ENCODE assay signal across 9 mouse cellular contexts in the genomic region with DNA sequence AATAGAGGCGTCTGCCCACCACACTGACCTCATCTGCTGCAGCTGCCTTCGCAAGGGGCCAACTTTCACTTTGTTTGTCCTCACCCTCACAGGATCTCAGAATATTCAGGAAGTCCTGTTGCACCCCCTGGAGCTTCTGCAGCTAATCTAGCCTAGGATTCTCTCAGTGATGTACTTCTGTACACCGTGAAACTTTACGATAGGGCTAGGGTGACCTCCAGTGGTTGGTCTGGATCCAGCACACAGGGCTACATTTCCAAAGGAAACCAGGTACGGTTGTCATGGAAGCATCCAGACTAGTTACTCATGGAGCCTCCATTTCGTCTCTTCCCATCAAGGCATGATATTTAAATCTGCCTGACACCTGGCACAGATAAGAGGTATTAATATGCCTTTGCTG. TPM values are rescaled to one million over a fixed set of nuclear protein-coding genes. Genes with fewer than 3 reads are reported as not detected.
DNase-seq lines count a peak whose midpoint lies in the region; ATAC-seq and TF ChIP-seq lines count a peak whose summit lies in the region.
"Had no signal": no experiment of that assay in that cellular context is flagged by ENCODE, and none has a peak within 500 bp of the region (broad histone marks: within the 10 kb centered on the region; RNA-seq: fewer than 3 reads in every experiment).

No protein-coding gene starts in this region.

- ATAC-seq in forebrain, embryonic 13.5 days: peak; percentile 88
- ATAC-seq in hindbrain, embryonic 11.5 days (ENCODE audit: low FRiP score): peak; percentile 73

- no peak overlapping the region for H3K9ac ChIP-seq in forebrain, embryonic 13.5 days
- H3K9ac ChIP-seq in hindbrain, embryonic 11.5 days (ENCODE audit: low read depth, low read length): no peak overlapping the region

- 39% methylated on average over 6 of the region's 6 CpGs for WGBS in forebrain, embryonic 13.5 days
- WGBS in hindbrain, embryonic 11.5 days: 38% methylated on average over 6 of the region's 6 CpGs

- TF ChIP-seq CTCF in brain, embryonic 14.5 days (IDR thresholded peaks at IDR 0.05; ENCODE audit: borderline replicate concordance, extremely low read depth, insufficient read depth, insufficient read length): peak; percentile 77; the same call in 1 of the 2 replicates

- DNase-seq in MN1 (ENCODE audit: low spot score): peak; percentile 54
- DNase-seq in brain, embryonic 14.5 days (ENCODE audit: low read depth): peak; percentile 88
- peak; percentile 63 for DNase-seq in hindbrain, embryonic 11.5 days (ENCODE audit: low spot score)
- DNase-seq in layer of hippocampus, adult 9-11 months: peak; percentile 80
- peak; percentile 69 for DNase-seq in lung, postnatal 10 days
- peak; percentile 31 for DNase-seq in retina, postnatal 7 days (ENCODE audit: low read depth, low spot score)
- no peak for DNase-seq in T-cell, adult 2 months (ENCODE audit: low spot score)

- H3K36me3 ChIP-seq in forebrain, embryonic 13.5 days (ENCODE audit: poor library complexity, severe bottlenecking): no peaks in the 10 kb centered on the region
- H3K36me3 ChIP-seq in hindbrain, embryonic 11.5 days (ENCODE audit: control insufficient read depth, insufficient read depth, low read length): no peaks in the 10 kb centered on the region

- H3K27ac ChIP-seq in forebrain, embryonic 13.5 days: no peak overlapping the region
- H3K27ac ChIP-seq in hindbrain, embryonic 11.5 days (ENCODE audit: low read depth, low read length): no peak overlapping the region

- no peaks in the 10 kb centered on the region for H3K4me1 ChIP-seq in forebrain, embryonic 13.5 days
- no peaks in the 10 kb centered on the region for H3K4me1 ChIP-seq in hindbrain, embryonic 11.5 days (replicated peaks; ENCODE audit: control insufficient read depth, insufficient read depth, low read length)

- TF ChIP-seq POLR2A in brain, embryonic 14.5 days (IDR thresholded peaks at IDR 0.05; ENCODE audit: borderline replicate concordance, extremely low read depth, insufficient read depth, insufficient read length, poor library complexity, severe bottlenecking): no peak

- no peak overlapping the region for H3K4me2 ChIP-seq in forebrain, embryonic 13.5 days
- H3K4me2 ChIP-seq in hindbrain, embryonic 11.5 days (replicated peaks; ENCODE audit: low read depth, low read length): no peak overlapping the region

- no peaks in the 10 kb centered on the region for H3K9me3 ChIP-seq in forebrain, embryonic 13.5 days (replicated peaks)
- no peaks in the 10 kb centered on the region for H3K9me3 ChIP-seq in hindbrain, embryonic 11.5 days (ENCODE audit: control insufficient read depth, low read length)

- no peaks in the 10 kb centered on the region for H3K27me3 ChIP-seq in forebrain, embryonic 13.5 days
- no peaks in the 10 kb centered on the region for H3K27me3 ChIP-seq in hindbrain, embryonic 11.5 days (ENCODE audit: control insufficient read depth, insufficient read depth, low read length)

- H3K4me3 ChIP-seq in forebrain, embryonic 13.5 days: no peak overlapping the region
- no peak overlapping the region for H3K4me3 ChIP-seq in hindbrain, embryonic 11.5 days (ENCODE audit: low read depth, low read length)

RNA-seq across cellular contexts. Expression of a gene that starts 15.5 kb away (rescaled TPM):
- 1.1 TPM in 2 replicates for polyA plus RNA-seq in brain, embryonic 14.5 days (2012; rRNA removed)
- 0.89 and 2.7 TPM in 2 replicates for polyA plus RNA-seq in forebrain, embryonic 13.5 days (2015; fragmentation: Nextera tagmentation; extraction: Ambion mirVana)
- polyA plus RNA-seq in hindbrain, embryonic 11.5 days (2014; fragmentation: Nextera tagmentation; extraction: Ambion mirVana): 2.2 and 2.3 TPM in 2 replicates
- polyA plus RNA-seq: large intestine, adult 2 months had no signal

RNA-seq across cellular contexts. Expression of a gene that starts 30.9 kb away (rescaled TPM):
- polyA plus RNA-seq in brain, embryonic 14.5 days (2012; rRNA removed): 40.8 and 43.1 TPM in 2 replicates
- 95.4 and 108 TPM in 2 replicates for polyA plus RNA-seq in forebrain, embryonic 13.5 days (2015; fragmentation: Nextera tagmentation; extraction: Ambion mirVana)
- 121 and 128 TPM in 2 replicates for polyA plus RNA-seq in hindbrain, embryonic 11.5 days (2014; fragmentation: Nextera tagmentation; extraction: Ambion mirVana)
